ENCODE assay signal across 26 mouse cellular contexts in genomic region chr13:34851191-34851784, GRCm38 (mm10). TPM values are rescaled to one million over a fixed set of nuclear protein-coding genes. Genes with fewer than 3 reads are reported as not detected.
A peak's percentile ranks its signal among the peaks of the same experiment; 100 is the strongest.
DNase-seq lines count a peak whose midpoint lies in the region; ATAC-seq and TF ChIP-seq lines count a peak whose summit lies in the region.
"Had no signal": no experiment of that assay in that cellular context is flagged by ENCODE, and none has a peak within 500 bp of the region (broad histone marks: within the 10 kb centered on the region; RNA-seq: fewer than 3 reads in every experiment).

No protein-coding gene starts in this region.

- no peak overlapping the region for H3K4me2 ChIP-seq in liver, postnatal 0 days (ENCODE audit: low read depth, low read length)
- no peak overlapping the region for H3K4me2 ChIP-seq in CH12.LX (ENCODE audit: insufficient read depth, low read depth, poor library complexity, severe bottlenecking)
- H3K4me2 ChIP-seq: embryonic facial prominence, embryonic 13.5 days; forebrain, embryonic 12.5 days; forebrain, embryonic 15.5 days; hindbrain, embryonic 14.5 days had no signal

- H3K36me3 ChIP-seq in liver, adult 2 months (ENCODE audit: control insufficient read depth, insufficient read depth, low read length): no peaks in the 10 kb centered on the region
- H3K36me3 ChIP-seq in liver, postnatal 0 days (replicated peaks; ENCODE audit: insufficient read depth, low read length): no peaks in the 10 kb centered on the region
- H3K36me3 ChIP-seq in CH12.LX (replicated peaks in 1 of 2; ENCODE audit: control insufficient read depth in 1 of 2, insufficient read depth in 1 of 2, low read length in 1 of 2) (no peaks in the 10 kb centered on the region), ES-Bruce4 (ENCODE audit: control insufficient read depth, insufficient read depth, low read length, poor library complexity, severe bottlenecking) (no peaks in the 10 kb centered on the region)
- H3K36me3 ChIP-seq: embryonic facial prominence, embryonic 10.5 days; embryonic facial prominence, embryonic 13.5 days; forebrain, embryonic 12.5 days; forebrain, embryonic 15.5 days had no signal

- no peak for TF ChIP-seq EP300 in liver, postnatal 0 days (IDR thresholded peaks at IDR 0.05; ENCODE audit: low read depth)
- TF ChIP-seq EP300 in CH12.LX (IDR thresholded peaks at IDR 0.05; ENCODE audit: low read length) (no peak), ES-Bruce4 (IDR thresholded peaks at IDR 0.05; ENCODE audit: insufficient read depth, low read depth, low read length) (no peak)

- peaks cover 17% of the 10 kb centered on the region for H3K9me3 ChIP-seq in liver, postnatal 0 days (ENCODE audit: low read length)
- peaks cover 28% of the 10 kb centered on the region for H3K9me3 ChIP-seq in CH12.LX (replicated peaks; ENCODE audit: low read length)
- peaks cover 22% of the 10 kb centered on the region for H3K9me3 ChIP-seq in ES-Bruce4 (replicated peaks; ENCODE audit: control insufficient read depth, insufficient read depth, low read length, poor library complexity, severe bottlenecking)

- ATAC-seq in liver, postnatal 0 days: no peak
- ATAC-seq: CD4-positive, CD25-positive, alpha-beta regulatory T cell, adult 4 months; forebrain, embryonic 15.5 days; hindbrain, postnatal 0 days; inflammation-experienced regulatory T-cells, adult 6 months; intestine, embryonic 16.5 days had no signal

- no peaks in the 10 kb centered on the region for H3K4me1 ChIP-seq in liver, adult 2 months (ENCODE audit: control insufficient read depth, insufficient read depth, low read length)
- no peaks in the 10 kb centered on the region for H3K4me1 ChIP-seq in liver, postnatal 0 days (ENCODE audit: insufficient read depth)
- H3K4me1 ChIP-seq in CH12.LX (ENCODE audit: control insufficient read depth in 1 of 2, insufficient read depth in 2 of 2) (peaks cover 0 to 7% of the 10 kb centered on the region in 2 experiments; a peak in 2 of 4 replicates), ES-Bruce4 (ENCODE audit: control insufficient read depth, insufficient read depth, low read length) (no peaks in the 10 kb centered on the region)
- H3K4me1 ChIP-seq: embryonic facial prominence, embryonic 10.5 days; embryonic facial prominence, embryonic 13.5 days; forebrain, embryonic 12.5 days; forebrain, embryonic 15.5 days had no signal

- 61% methylated on average over 5 of the region's 5 CpGs for WGBS in liver, adult 2 months
- 69% methylated on average over 5 of the region's 5 CpGs for WGBS in liver, postnatal 0 days (ENCODE audit: insufficient replicate concordance)

- H3K4me3 ChIP-seq in liver, adult 2 months (ENCODE audit: insufficient read depth, low read depth, low read length): no peak overlapping the region
- no peak overlapping the region for H3K4me3 ChIP-seq in liver, postnatal 0 days (ENCODE audit: low read depth, low read length)
- H3K4me3 ChIP-seq in CH12.LX (replicated peaks in 1 of 3; ENCODE audit: low read depth in 2 of 3, low read length in 2 of 3, poor library complexity in 1 of 3) (no peak overlapping the region), ES-Bruce4 (ENCODE audit: low read depth, low read length) (no peak overlapping the region)
- no peak overlapping the region for H3K4me3 ChIP-seq in layer of hippocampus, adult 2 months
- H3K4me3 ChIP-seq: embryonic facial prominence, embryonic 10.5 days; embryonic facial prominence, embryonic 13.5 days; erythroblast, embryonic 14.5 days; forebrain, embryonic 12.5 days; forebrain, embryonic 15.5 days had no signal

- no peaks in the 10 kb centered on the region for H3K27me3 ChIP-seq in liver, adult 2 months (ENCODE audit: control insufficient read depth, insufficient read depth, low read length)
- H3K27me3 ChIP-seq in liver, postnatal 0 days (ENCODE audit: insufficient read depth, low read length): no peaks in the 10 kb centered on the region
- H3K27me3 ChIP-seq in CH12.LX (replicated peaks) (no peaks in the 10 kb centered on the region), ES-Bruce4 (ENCODE audit: control insufficient read depth, insufficient read depth, low read length, poor library complexity, severe bottlenecking) (no peaks in the 10 kb centered on the region)
- H3K27me3 ChIP-seq: embryonic facial prominence, embryonic 13.5 days; forebrain, embryonic 12.5 days; forebrain, embryonic 15.5 days had no signal

- dilution Hi-C loops in CH12.LX (cut with MboI; ENCODE audit: extremely low pct_ligation_motif_present, extremely low pct_unique_long_range_greater_than_20kb, low sequenced_read_pairs): no loop called here

- H3K27ac ChIP-seq in liver, adult 2 months (replicated peaks; ENCODE audit: insufficient read depth, low read depth, low read length): no peak overlapping the region
- H3K27ac ChIP-seq in liver, postnatal 0 days (ENCODE audit: low read depth): no peak overlapping the region
- H3K27ac ChIP-seq in CH12.LX (ENCODE audit: insufficient read depth, low read depth) (no peak overlapping the region), ES-Bruce4 (ENCODE audit: insufficient read depth, low read length) (0 out of 2 replicates have a peak overlapping the region, but pooled peaks have one; percentile 56)
- no peak overlapping the region for H3K27ac ChIP-seq in layer of hippocampus, adult 2 months
- H3K27ac ChIP-seq: embryonic facial prominence, embryonic 10.5 days; embryonic facial prominence, embryonic 13.5 days; forebrain, embryonic 12.5 days; forebrain, embryonic 15.5 days; hindbrain, embryonic 14.5 days; hindbrain, postnatal 0 days had no signal

- no peak overlapping the region for H3K9ac ChIP-seq in liver, adult 2 months (ENCODE audit: low read depth, low read length)
- no peak overlapping the region for H3K9ac ChIP-seq in liver, postnatal 0 days (replicated peaks)
- H3K9ac ChIP-seq in CH12.LX (ENCODE audit: insufficient read depth, low read depth) (no peak overlapping the region), ES-Bruce4 (ENCODE audit: low read depth, poor library complexity, severe bottlenecking) (no peak overlapping the region)
- H3K9ac ChIP-seq: embryonic facial prominence, embryonic 13.5 days; forebrain, embryonic 12.5 days; forebrain, embryonic 15.5 days; hindbrain, embryonic 14.5 days had no signal

- H3K79me2 ChIP-seq in liver, adult 2 months (ENCODE audit: control insufficient read depth, insufficient read depth, low read length): no peaks in the 10 kb centered on the region
- no peaks in the 10 kb centered on the region for H3K79me2 ChIP-seq in CH12.LX (replicated peaks; ENCODE audit: control insufficient read depth, extremely low read depth, insufficient read depth, poor library complexity, severe bottlenecking)

- TF ChIP-seq RAD21 in CH12.LX (IDR thresholded peaks at IDR 0.05; ENCODE audit: low read depth, low read length): no peak

- in situ Hi-C loops in CH12.LX (cut with MboI; ENCODE audit: low pct_ligation_motif_present, low pct_unique_long_range_greater_than_20kb, low sequenced_read_pairs): loop anchor here (25.0 kb wide), 1 partner anchor 664 kb away; no protein-coding TSS in a partner anchor

- DNase-seq in liver, adult 2 months (ENCODE audit: extremely low read depth, low read depth, low spot score): peak; percentile 27
- DNase-seq in liver, postnatal 0 days: no peak
- no peak for DNase-seq in CH12.LX (ENCODE audit: extremely low read depth)
- DNase-seq in R1 (ENCODE audit: low read depth, low spot score): peak; percentile 58
- no peak for DNase-seq in embryo, embryonic 9.5 days (ENCODE audit: extremely low spot score)
- no peak for DNase-seq in layer of hippocampus, adult 2 months (ENCODE audit: low spot score in 2 of 2)
- no peak for DNase-seq in layer of hippocampus, postnatal 14 days (ENCODE audit: low spot score in 2 of 2)
- DNase-seq: adrenal gland, adult 2 months; adrenal gland, postnatal 14 days; cerebellum, adult 11-12 months; cerebellum, adult 8-10 months; cerebellum, postnatal 14 days; gastrocnemius, postnatal 25 days; heart, adult 18-20 months; heart, postnatal 36 days had no signal

- no peak for TF ChIP-seq CTCF in liver, adult 2 months (IDR thresholded peaks at IDR 0.05; ENCODE audit: low read depth, low read length)
- no peak for TF ChIP-seq CTCF in liver, postnatal 0 days (IDR thresholded peaks at IDR 0.05; ENCODE audit: low read depth)
- TF ChIP-seq CTCF in CH12.LX (conservative IDR thresholded peaks at IDR 0.05 in 1 of 2, IDR thresholded peaks at IDR 0.05 in 1 of 2; ENCODE audit: low read depth in 2 of 2, low read length in 2 of 2) (no peak; a peak in 1 of 4 replicates), ES-Bruce4 (IDR thresholded peaks at IDR 0.05; ENCODE audit: low read depth, low read length) (no peak)
- TF ChIP-seq CTCF in layer of hippocampus, adult 2 months (conservative IDR thresholded peaks at IDR 0.05): no peak; the same call in 1 of the 2 replicates

- no peak for TF ChIP-seq POLR2A in liver, adult 2 months (IDR thresholded peaks at IDR 0.05; ENCODE audit: extremely low read depth, insufficient read depth, low read length)
- TF ChIP-seq POLR2A in CH12.LX (IDR thresholded peaks at IDR 0.05; ENCODE audit: low read depth, low read length) (no peak), ES-Bruce4 (IDR thresholded peaks at IDR 0.05; ENCODE audit: insufficient read depth, low read length) (no peak)

TF ChIP-seq in CH12.LX, 34 proteins besides CTCF, POLR2A, EP300 and RAD21:
- TF ChIP-seq CHD1 (IDR thresholded peaks at IDR 0.05; ENCODE audit: low read depth, low read length): no peak
- no peak for TF ChIP-seq ETS1 (conservative IDR thresholded peaks at IDR 0.05; ENCODE audit: low read depth, low read length)
- TF ChIP-seq USF2 (conservative IDR thresholded peaks at IDR 0.05; ENCODE audit: low read depth, low read length): no peak
- 0 out of 2 replicates have a peak, but pooled peaks have one; percentile 28 for TF ChIP-seq MAFK (IDR thresholded peaks at IDR 0.05; ENCODE audit: insufficient replicate concordance, low read length)
- no peak for TF ChIP-seq USF1 (IDR thresholded peaks at IDR 0.05; ENCODE audit: low read depth, low read length)
- TF ChIP-seq TBP (conservative IDR thresholded peaks at IDR 0.05; ENCODE audit: low read depth, low read length): no peak
- TF ChIP-seq E2F4 (IDR thresholded peaks at IDR 0.05; ENCODE audit: insufficient replicate concordance, low read depth, low read length): no peak
- no peak for TF ChIP-seq POLR2AphosphoS2 (IDR thresholded peaks at IDR 0.05; ENCODE audit: low read depth, low read length)

RNA-seq across cellular contexts. Expression of gene Prpf4b, which starts 23.8 kb away (rescaled TPM):
- total RNA-seq in liver, adult 2 months (2014; rRNA removed): 28.1 and 28.6 TPM in 2 replicates
- polyA plus RNA-seq in liver, adult 2 months (2012; rRNA removed): 6.0 and 9.0 TPM in 2 replicates
- 33.4 and 37.0 TPM in 2 replicates for polyA plus RNA-seq in liver, postnatal 0 days (2015; fragmentation: Nextera tagmentation; extraction: Ambion mirVana)
- total RNA-seq in CH12.LX (2012; rRNA removed) (51.1 and 62.7 TPM in 2 replicates), CH12.LX (2014; rRNA removed) (57.3 and 68.8 TPM in 2 replicates)
- polyA plus RNA-seq in CH12.LX (2012; ENCODE audit: insufficient read length, low read depth) (94.9 and 112 TPM in 2 replicates), ES-Bruce4 (2011; ENCODE audit: insufficient read depth, insufficient read length, low read depth, missing spikeins) (135 and 141 TPM in 2 replicates)
- total RNA-seq in layer of hippocampus, adult 2 months (2021): 10 to 100 TPM; 88.8 to 98.4 TPM
- 10 to 100 TPM; 90.7 to 93.2 TPM for total RNA-seq in layer of hippocampus, postnatal 14 days (2021)

Comparison
In these comparisons a context has a peak if more than half of its experiments do, and no peak if none do; other contexts are left out.
1. DNase-seq: peak in liver, adult 2 months (single experiment) and R1 (single experiment); none in liver, postnatal 0 days (single experiment), CH12.LX (single experiment), embryo, embryonic 9.5 days (single experiment), layer of hippocampus, adult 2 months (0 of 2) and layer of hippocampus, postnatal 14 days (0 of 2).